Mouse (Mus musculus) heart, adult 18-20 months (tissue): ENCODE results near the gene Amfr. TPM values are rescaled to one million over a fixed set of nuclear protein-coding genes. Genes with fewer than 3 reads are reported as not detected.

Experiments
- DNase-seq, 2 experiments: peaks; one replicate each; pipeline ENCODE4 v3.0.0; 2021 to 2022; ENCODE audit warnings: mixed read lengths in 1 of 2
- total RNA-seq, 2 experiments: library from RNA; stranded (reverse); gene quantifications; 2 replicates each; pipeline ENCODE4 v1.2.3; 2021

Amfr gene
- total RNA-seq, 2 experiments from 2014 or later, result 130 to 155 TPM

GRCm38 (mm10) chr8:93983827-93984226, 28.8 kb downstream of the Amfr start:
- no peak for DNase-seq

- DNase-seq, result no peak
Observed at GRCm38 (mm10) chr8:93981679-93982215, 30.9 kb downstream of the Amfr start.

DNA sequence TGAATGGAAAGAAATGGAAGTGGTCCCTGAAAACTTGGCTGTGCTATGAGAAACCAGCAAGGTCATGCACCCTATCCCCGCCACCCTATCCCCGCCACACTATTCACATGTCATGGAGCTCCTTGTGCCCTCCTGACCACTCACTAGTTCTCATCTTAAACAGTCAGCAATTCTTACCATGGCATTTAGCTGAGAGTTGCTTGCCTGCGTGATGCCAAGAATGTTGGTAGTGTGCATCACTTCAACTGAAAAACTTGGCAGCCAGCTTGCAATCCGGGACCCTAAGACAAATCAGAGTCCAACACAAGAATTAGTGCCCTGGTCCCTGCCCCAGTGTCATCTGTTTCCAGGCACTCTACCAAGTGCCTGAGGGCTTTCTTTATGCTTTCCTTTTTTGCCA, 32.5 kb downstream of the Amfr start:
- no peak for DNase-seq

DNA sequence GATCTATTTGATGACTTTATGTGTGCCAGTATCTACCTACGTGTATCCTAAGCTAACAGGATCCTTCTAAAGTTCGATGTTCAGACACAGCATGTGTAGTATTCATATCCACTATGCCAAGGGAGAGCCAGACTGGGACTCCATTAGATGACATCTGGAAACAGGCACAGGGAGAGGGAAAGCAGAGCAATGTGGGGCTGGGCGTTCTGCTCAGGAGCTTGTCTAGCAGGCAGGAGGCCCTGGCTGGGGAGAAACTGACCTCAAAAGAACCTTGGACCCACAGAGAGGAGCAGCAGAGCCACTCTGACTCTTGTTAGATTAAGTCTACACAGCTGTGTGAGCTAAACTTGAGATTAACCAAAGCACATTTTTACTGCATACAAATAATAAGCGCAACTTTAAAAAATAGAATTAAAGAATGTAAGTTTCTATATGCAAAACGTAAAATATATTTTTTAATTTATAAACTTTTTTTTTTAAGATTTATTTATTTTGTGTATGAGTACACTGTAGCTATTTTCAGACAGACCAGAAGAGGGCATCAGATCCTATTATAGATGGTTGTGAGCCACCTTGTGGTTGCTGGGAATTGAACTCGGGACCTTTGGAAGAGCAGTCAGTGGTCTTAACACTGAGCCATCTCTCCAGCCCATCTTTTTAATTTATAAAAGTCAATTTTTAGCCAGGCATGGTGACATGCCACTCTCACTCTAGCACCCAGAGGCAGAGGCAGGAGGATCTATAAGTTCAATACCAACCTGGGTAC, 36.0 kb downstream of the Amfr start:
- peak in 1 of 2 experiments; percentile 26 for DNase-seq

DNA sequence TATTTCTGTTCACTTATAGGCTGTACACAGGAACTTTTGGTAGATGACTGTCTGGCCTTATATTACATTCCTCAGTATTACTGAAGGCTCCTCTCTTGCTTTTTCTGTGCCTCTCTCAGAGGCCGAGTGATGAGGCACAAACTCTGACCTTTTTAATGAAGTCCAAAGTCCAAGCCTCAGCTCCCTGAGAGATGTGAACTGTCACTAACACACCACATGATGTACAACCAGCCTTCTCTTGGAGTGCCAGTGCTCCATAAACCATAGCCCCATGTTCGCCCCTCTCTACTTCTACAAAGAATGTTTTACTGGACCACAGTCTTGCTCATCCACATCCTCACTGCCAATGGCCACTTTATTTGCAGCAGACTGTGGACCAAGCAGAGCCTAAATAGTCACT, 37.3 kb downstream of the Amfr start:
- DNase-seq, result no peak

DNA sequence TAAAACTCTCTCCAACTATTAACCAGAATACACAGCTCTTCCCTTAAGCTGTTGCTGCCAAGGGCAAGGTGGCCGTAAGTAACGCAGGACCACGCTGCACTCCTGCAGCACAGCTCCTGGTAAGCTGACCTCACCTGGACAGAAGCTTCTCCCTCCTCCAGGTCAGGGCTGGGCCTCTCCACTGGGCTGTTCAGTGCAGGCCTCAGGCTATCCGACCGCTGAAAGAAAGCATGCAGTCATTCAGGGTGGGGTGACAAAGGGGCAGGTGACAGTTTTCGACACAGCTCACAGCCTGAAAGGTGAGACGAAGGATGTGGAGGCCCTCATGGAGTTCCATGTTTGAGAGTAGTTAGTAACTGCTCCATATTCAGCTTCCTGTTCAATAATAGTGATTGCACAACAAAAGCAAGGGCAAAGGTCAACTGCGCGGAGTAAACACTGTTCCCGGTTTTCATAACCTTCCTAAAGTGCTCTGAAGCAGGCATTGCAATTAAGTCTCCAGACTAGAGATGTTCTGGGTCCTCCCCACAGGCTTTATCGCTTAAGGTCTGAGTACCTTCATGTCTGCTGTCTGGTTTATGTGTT, 37.9 kb downstream of the Amfr start:
- no peak for DNase-seq

- DNase-seq, result no peak
Observed at GRCm38 (mm10) chr8:93973831-93974375, 38.7 kb downstream of the Amfr start.

GRCm38 (mm10) chr8:93972971-93973734, 39.5 kb downstream of the Amfr start:
- DNase-seq, result no peak

DNA sequence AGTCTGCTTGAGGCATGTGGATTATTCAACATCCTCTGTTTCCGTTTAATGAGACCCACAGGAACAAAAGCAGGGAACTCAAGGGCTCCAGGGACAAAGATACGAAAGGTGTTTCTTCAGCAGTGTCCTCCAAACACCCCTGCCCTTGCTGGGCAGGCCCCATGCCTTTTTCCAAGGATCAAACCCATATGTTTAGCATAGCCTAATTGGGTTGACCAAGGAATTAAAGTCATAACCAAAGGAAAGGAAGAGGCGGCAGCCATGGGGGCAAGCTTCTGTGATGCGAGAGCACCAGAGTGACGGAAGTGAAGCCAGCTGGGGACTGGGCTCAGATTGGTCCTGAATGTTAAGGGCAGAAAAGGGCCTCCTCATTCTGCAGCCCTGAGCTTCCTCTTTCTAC, 40.4 kb downstream of the Amfr start:
- no peak for DNase-seq

DNA sequence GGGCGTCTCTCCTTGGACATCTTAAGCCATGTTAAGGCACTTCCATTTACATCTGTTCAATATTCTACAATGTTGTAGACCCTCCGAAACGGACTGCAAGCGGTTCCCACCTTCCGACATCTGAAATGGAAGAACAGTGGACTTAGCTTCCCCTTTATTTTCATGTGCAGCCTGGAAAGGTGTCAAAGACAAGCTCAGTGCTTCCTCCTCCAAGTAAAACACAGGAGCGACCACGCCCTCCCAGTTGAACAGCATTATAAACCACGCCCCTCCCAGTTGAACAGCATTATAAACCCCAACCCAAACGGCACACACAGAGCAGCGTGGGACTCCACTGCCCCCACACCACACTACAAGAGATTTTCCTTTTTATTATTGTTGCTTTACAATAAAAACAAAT, 41.2 kb downstream of the Amfr start:
- DNase-seq, result no peak

GRCm38 (mm10) chr8:93969626-93970340, 42.9 kb downstream of the Amfr start:
- no peak for DNase-seq

DNA sequence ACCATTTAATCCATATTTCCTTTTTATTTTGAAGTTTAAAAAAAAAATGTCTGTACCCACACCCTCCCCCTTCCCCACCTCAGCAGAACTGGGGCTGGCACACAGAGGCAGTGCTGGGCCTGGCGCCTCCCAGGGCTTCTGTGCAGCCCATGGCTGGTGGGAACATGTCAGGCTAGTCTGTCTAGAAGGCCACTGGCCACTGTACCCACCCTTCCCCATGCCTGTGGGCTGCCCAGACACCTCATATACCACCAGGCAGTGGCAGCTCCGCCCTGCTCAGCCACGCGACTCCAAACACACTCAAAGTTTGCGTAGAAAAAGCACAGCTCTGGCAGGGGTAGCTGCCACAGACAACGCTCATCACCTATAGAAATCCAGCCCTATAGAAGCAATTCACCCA, 44.3 kb downstream of the Amfr start:
- no peak for DNase-seq

GRCm38 (mm10) chr8:93960909-93961308, 51.7 kb downstream of the Amfr start:
- DNase-seq, result no peak

GRCm38 (mm10) chr8:93958402-93958801, 54.2 kb downstream of the Amfr start:
- peak; percentile 38 to 42 for DNase-seq

DNA sequence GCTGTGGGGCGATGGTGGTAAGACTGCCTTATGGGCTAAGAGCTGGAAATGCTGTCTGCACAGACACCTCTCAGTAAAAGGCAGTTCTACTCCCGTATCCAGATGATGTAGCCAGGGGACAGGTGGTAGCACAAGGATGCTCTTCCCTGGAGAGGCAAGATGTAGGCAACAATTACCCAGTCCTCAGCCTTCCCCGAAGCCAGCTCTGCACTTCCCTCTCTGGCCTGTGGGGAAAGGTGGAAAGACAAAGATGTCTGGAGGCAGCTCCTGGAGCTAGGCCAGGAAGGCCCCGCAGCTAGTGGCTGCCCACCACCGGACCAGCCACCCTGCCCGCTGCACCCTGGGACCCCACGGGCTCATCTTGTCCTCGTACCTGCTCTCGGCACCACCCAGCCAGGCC, 60.1 kb downstream of the Amfr start:
- no peak for DNase-seq

GRCm38 (mm10) chr8:93950133-93950532, 62.5 kb downstream of the Amfr start:
- no peak for DNase-seq

GRCm38 (mm10) chr8:93946397-93946796, 66.2 kb downstream of the Amfr start:
- DNase-seq, result no peak

DNA sequence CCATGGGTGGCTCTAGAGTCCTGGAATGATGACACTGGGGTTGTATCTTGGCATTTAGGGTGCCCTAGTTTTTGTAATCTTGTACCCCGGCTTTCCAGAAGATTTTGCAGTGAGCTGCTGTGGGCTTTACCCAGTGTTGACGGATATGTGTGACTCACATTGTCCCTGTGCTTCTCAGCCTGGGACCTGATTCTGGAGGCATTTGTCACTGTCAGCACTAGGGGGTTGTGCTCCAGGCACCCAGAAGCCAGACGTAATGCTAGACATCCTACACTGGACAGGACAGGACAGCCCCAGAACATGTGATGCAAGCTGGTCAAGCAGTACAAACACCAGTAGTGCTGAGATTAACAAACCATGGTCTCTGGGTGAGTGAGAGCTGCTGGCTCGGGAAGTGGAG, 66.9 kb downstream of the Amfr start:
- no peak for DNase-seq

GRCm38 (mm10) chr8:93941636-93942054, 71.0 kb downstream of the Amfr start:
- no peak for DNase-seq

GRCm38 (mm10) chr8:93940542-93941423, 71.9 kb downstream of the Amfr start:
- DNase-seq, result no peak

GRCm38 (mm10) chr8:93938193-93938592, 74.4 kb downstream of the Amfr start:
- DNase-seq, result peak in 1 of 2 experiments; percentile 33
